Mouse (Mus musculus) heart, postnatal 0 days (tissue): ENCODE results near the gene Cspg5. TPM values are rescaled to one million over a fixed set of nuclear protein-coding genes. Genes with fewer than 3 reads are reported as not detected.

Experiments used
- ATAC-seq: fragments of 200-750 bp; cut with Nextera tagmentation; 2 replicates; pipeline ENCODE4 v1.8.0; 2017; ENCODE audit warnings: low read depth, moderate number of reproducible peaks, moderate library complexity; ENCODE audit not compliant: insufficient read depth
- DNase-seq: peaks from one replicate; pipeline ENCODE4 v3.0.0-alpha.2; 2016; ENCODE audit warnings: low spot score
- H3K27ac ChIP-seq: fragments of 300-500 bp; sonication (generic); 2 replicates; pipeline ENCODE4 v1.5.1; 2014; ENCODE audit warnings: low read depth, mild to moderate bottlenecking
- H3K27me3 ChIP-seq: fragments of 300-500 bp; sonication (generic); 2 replicates; pipeline ENCODE4 v1.6.1; 2014; ENCODE audit warnings: low read length, mixed read lengths; ENCODE audit not compliant: control insufficient read depth, insufficient read depth
- H3K36me3 ChIP-seq: fragments of 300-500 bp; sonication (generic); replicated peaks from 2 replicates; pipeline ENCODE4 v1.6.1; 2014; ENCODE audit warnings: low read length, mixed read lengths; ENCODE audit not compliant: control insufficient read depth, insufficient read depth
- H3K4me1 ChIP-seq: fragments of 300-500 bp; sonication (generic); 2 replicates; pipeline ENCODE4 v1.6.1; 2014; ENCODE audit warnings: antibody characterized with exemption; ENCODE audit not compliant: control insufficient read depth, insufficient read depth
- H3K4me2 ChIP-seq: fragments of 300-500 bp; sonication (generic); 2 replicates; pipeline ENCODE4 v1.6.1; 2014; ENCODE audit warnings: low read depth, mild to moderate bottlenecking, low read length, moderate library complexity
- H3K4me3 ChIP-seq: fragments of 300-500 bp; sonication (generic); 2 replicates; pipeline ENCODE4 v1.5.1; 2014; ENCODE audit warnings: low read depth, low read length
- H3K9ac ChIP-seq: fragments of 300-500 bp; sonication (generic); replicated peaks from 2 replicates; pipeline ENCODE4 v1.6.1; 2014; ENCODE audit warnings: low read depth, low read length, mixed read lengths
- H3K9me3 ChIP-seq: fragments of 300-500 bp; sonication (generic); replicated peaks from 2 replicates; pipeline ENCODE4 v1.6.1; 2016; ENCODE audit warnings: low read length; ENCODE audit not compliant: control insufficient read depth
- CTCF ChIP-seq: IDR thresholded peaks from 2 replicates; pipeline ENCODE4 v1.5.1; 2016; ENCODE audit warnings: antibody characterized with exemption, control low read depth, low read depth
- EP300 ChIP-seq: IDR thresholded peaks from 2 replicates; pipeline ENCODE4 v1.6.1; 2016; ENCODE audit warnings: antibody characterized with exemption, low read depth
- WGBS: fragments of 180-500 bp; shearing (Covaris S2); extraction: QIAGEN DNeasy Blood & Tissue Kit; methylation state at CpG from one replicate; pipeline ENCODE4 v1.1.7; 2014; 5-methylcytosine and 5-hydroxymethylcytosine counted together
- polyA plus RNA-seq: library from polyadenylated mRNA; unstranded; fragments of >200 nt; fragmentation: Nextera tagmentation; extraction: Ambion mirVana; gene quantifications from 2 replicates; pipeline ENCODE4 v1.2.1, GENCODE M21; 2015
- total RNA-seq: library from RNA; depleted of rRNA; stranded (reverse); fragments of >200 nt; gene quantifications from 2 replicates; pipeline ENCODE4 v1.2.3, GENCODE M21; 2014; ENCODE audit warnings: low replicate concordance

The Cspg5 gene
- total and polyA plus RNA-seq, 2 experiments from 2014 or later: 0.71 to 1.1 TPM

DNA sequence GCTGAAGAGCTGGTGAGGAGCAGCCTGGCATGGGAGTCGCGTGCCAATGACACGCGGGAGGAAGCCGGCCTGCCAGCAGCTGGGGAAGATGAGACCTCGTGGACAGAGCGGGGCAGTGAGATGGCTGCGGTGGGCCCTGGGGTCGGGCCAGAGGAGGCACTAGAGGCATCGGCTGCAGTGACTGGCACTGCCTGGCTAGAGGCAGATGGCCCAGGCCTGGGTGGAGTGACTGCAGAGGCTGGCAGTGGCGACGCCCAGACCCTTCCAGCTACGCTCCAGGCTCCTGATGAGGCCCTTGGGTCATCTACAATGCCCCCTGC is 2.7 kb downstream of the Cspg5 start:
- Histone ChIP-seq H3K4me3 (peak overlapping the region; percentile 71), H3K27me3 (peaks cover 11% of the 10 kb centered on the region; the same call in 1 of the 2 replicates), H3K9me3 (no peaks in the 10 kb centered on the region), H3K36me3 (no peaks in the 10 kb centered on the region; the same call in 1 of the 2 replicates), H3K9ac (no peak overlapping the region), H3K4me2 (peak overlapping the region; percentile 100), H3K4me1 (peaks cover 14% of the 10 kb centered on the region), H3K27ac (no peak overlapping the region)
- TF ChIP-seq CTCF (no peak), EP300 (no peak)
- WGBS: 45% methylated on average over 13 of the region's 13 CpGs
- no peak for DNase-seq
- ATAC-seq: no peak

DNA sequence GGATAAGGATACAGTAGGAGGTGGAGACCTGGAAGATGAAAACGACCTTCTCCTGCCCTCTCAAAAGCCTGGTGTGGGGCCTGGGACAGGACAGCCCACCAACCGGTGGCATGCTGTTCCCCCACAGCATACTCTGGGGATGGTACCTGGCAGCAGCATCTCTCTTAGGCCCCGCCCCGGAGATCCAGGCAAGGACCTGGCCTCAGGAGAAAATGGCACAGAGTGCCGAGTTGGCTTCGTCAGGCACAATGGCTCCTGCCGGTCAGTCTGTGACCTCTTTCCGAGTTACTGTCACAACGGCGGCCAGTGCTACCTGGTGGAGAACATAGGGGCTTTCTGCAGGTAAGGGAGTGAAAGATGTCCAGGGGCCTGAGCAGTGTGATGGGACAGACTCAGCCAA is 3.5 kb downstream of the Cspg5 start:
- no peak overlapping the region for H3K27ac ChIP-seq
- peaks cover 11% of the 10 kb centered on the region; the same call in 1 of the 2 replicates for H3K27me3 ChIP-seq
- ATAC-seq (no peak), DNase-seq (no peak)
- H3K36me3 ChIP-seq: no peaks in the 10 kb centered on the region
- no peak overlapping the region for H3K4me2 ChIP-seq
- no peak overlapping the region for H3K4me3 ChIP-seq
- H3K9me3 ChIP-seq: no peaks in the 10 kb centered on the region
- WGBS: 84% methylated on average over 10 of the region's 10 CpGs
- H3K4me1 ChIP-seq: peaks cover 14% of the 10 kb centered on the region
- H3K9ac ChIP-seq: no peak overlapping the region
- no peak for TF ChIP-seq EP300

DNA sequence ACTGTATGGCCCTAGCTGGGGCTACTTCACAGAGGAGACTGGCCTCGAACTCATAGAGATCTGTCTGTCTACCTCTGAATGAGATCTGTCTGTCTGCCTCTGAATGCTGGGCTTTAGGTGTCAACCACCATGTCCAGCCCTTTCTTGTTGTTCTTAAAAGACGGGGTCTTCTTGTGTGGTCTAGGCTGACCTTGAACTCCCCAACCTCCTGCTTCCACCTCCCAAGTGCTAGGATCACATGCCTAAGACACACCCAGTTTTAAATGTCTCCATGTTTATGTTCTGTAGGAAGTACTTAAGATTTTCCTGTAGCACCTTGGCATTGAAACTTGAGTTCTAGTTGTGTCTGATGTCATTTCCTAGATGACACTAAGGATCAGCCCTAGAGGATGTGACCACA is 5.3 kb downstream of the Cspg5 start:
- no peak overlapping the region for H3K9ac ChIP-seq
- DNase-seq: no peak
- H3K4me2 ChIP-seq: no peak overlapping the region
- H3K27me3 ChIP-seq: peaks cover 11% of the 10 kb centered on the region; the same call in 1 of the 2 replicates
- H3K27ac ChIP-seq: no peak overlapping the region
- no peak for ATAC-seq
- H3K9me3 ChIP-seq: no peaks in the 10 kb centered on the region
- H3K36me3 ChIP-seq: no peaks in the 10 kb centered on the region
- no peak overlapping the region for H3K4me3 ChIP-seq
- no peak for TF ChIP-seq CTCF
- no peak for TF ChIP-seq EP300
- WGBS: 85% methylated on average over 2 of the region's 2 CpGs
- H3K4me1 ChIP-seq: peaks cover 14% of the 10 kb centered on the region

DNA sequence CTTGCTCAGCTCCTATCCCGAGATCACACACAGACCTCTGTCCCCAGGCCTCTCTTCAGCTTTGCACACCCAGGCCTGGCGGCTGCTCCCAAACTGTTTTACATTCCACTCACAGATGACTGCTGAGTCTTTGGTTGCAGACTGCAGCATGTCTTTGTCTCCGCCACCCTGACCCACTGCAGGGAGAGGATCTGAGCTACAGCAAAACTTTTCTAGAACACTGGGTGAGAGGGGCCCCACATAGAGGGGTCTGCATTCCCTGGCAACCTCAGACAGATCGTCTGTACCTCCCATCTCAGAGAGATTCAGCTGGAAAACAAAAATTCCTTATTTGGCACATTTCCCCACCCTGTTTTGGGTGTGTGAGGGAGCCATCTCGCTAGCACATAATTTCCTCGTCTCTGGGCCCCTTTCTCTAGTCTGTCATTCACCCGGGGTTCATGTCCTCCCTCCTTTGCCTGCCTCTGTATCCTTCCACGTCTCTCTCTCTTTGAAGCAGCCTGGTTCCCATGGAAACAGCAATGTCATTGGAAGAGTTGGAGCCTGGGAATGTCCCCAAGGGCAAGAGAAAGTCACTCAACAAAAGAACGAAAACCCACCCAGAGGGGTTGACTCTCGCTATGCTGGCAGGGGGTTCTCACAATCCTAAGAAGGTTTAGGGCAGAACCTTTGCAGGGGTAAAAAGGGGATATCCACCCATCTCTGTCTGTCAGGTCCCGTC is 6.4 kb downstream of the Cspg5 start:
- DNase-seq: no peak
- ATAC-seq: no peak
- Histone ChIP-seq H3K4me1 (peaks cover 12% of the 10 kb centered on the region), H3K27ac (no peak overlapping the region), H3K4me3 (no peak overlapping the region), H3K4me2 (no peak overlapping the region), H3K9me3 (no peaks in the 10 kb centered on the region), H3K27me3 (peaks cover 2% of the 10 kb centered on the region; the same call in 1 of the 2 replicates), H3K36me3 (no peaks in the 10 kb centered on the region), H3K9ac (no peak overlapping the region)
- TF ChIP-seq CTCF: no peak
- WGBS: 26% methylated on average over 11 of the region's 11 CpGs

DNA sequence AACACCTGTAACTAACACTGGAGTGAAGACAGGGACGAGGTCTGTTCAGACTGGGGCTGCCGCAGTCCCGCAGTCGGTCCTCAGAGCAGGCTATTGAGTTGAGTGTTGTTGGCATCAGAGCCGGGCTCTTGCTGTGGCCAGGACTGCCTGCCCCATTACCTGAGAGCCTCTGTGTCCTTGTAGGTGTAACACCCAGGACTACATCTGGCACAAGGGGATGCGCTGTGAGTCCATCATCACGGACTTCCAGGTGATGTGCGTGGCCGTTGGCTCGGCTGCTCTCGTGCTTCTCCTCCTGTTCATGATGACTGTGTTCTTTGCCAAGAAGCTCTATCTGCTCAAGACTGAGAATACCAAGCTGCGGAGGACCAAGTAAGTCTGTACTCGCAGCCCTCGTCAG is 7.2 kb downstream of the Cspg5 start:
- Histone ChIP-seq H3K4me3 (no peak overlapping the region), H3K36me3 (no peaks in the 10 kb centered on the region), H3K9ac (no peak overlapping the region), H3K27me3 (no peaks in the 10 kb centered on the region), H3K9me3 (no peaks in the 10 kb centered on the region), H3K4me1 (peaks cover 8% of the 10 kb centered on the region), H3K27ac (no peak overlapping the region), H3K4me2 (no peak overlapping the region)
- 84% methylated on average over 14 of the region's 14 CpGs for WGBS
- ATAC-seq (no peak), DNase-seq (no peak)
- TF ChIP-seq EP300: no peak
- TF ChIP-seq CTCF: no peak

DNA sequence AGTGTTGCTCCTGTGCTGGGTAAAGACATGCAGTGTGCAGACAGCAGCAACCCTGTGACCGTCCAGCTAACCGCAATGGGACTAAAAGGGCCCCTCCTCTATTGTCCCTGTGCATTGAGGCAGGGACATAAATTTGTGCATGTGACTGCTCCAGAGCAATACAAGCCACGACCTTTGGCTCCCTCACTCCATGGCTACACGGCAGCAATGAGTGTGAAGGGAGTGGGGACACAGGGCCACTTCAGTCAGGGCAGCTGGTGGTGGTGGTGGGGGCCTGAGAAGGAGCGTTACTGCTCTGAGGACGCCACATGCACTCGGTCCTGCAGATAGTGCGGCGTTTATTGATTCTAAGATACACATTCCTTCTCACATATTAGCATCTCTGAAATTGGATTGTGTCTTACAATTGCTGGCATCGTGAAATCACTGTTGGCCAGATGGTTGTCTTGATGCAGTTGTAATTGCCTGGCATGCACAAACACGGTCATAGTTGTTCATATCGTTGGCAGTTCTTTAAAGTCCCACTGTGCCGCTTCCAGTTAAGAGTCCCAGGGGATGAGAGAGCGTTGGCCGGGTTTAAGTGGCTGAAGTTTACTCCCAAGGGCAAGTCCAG is 11.9 kb downstream of the Cspg5 start:
- ATAC-seq: no peak
- TF ChIP-seq CTCF (no peak), EP300 (no peak)

More for the DNA sequence above, 11.9 kb downstream of the Cspg5 start:
- no peak overlapping the region for H3K9ac ChIP-seq
- H3K36me3 ChIP-seq: no peaks in the 10 kb centered on the region
- no peaks in the 10 kb centered on the region for H3K27me3 ChIP-seq
- 70% methylated on average over 15 of the region's 15 CpGs for WGBS
- no peak overlapping the region for H3K27ac ChIP-seq
- H3K4me1 ChIP-seq: no peaks in the 10 kb centered on the region
- no peak for DNase-seq
- H3K9me3 ChIP-seq: no peaks in the 10 kb centered on the region
- H3K4me2 ChIP-seq: no peak overlapping the region
- no peak overlapping the region for H3K4me3 ChIP-seq
